Comparison of ENCODE assay signal across 9 mouse cellular contexts in the genomic region with DNA sequence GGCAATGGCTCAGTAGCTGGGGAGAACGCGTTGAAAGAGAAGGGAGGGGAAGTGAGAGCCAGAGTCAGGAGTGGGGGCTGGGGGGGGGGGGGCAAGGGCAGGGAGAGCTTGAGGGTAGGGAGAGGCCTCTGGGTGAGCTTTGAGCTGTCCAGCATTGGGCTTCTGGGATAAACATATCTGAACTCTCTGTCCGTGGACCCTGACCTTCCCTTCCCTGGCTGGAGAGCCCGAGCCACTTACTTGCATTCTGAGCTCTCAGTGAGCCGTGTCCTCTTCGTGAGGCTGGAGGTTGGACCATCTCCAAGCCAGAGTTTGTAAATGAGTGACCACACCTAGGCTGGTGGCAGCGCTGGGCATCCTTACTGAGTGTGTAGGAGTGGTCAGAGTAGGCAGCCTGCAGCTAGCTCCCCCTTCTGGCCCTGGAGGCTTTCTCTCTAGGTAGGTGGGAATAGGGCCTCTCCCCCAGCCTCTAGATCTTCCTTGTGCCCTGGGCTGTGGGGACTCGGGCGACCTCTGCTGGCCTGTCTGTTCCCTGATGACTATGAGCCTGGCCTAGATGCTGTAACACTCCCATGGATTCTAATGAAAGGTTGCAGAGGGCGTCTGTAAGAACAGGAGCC. TPM values are rescaled to one million over a fixed set of nuclear protein-coding genes. Genes with fewer than 3 reads are reported as not detected.
DNase-seq lines count a peak whose midpoint lies in the region; ATAC-seq and TF ChIP-seq lines count a peak whose summit lies in the region.
"Had no signal": no experiment of that assay in that cellular context is flagged by ENCODE, and none has a peak within 500 bp of the region (broad histone marks: within the 10 kb centered on the region; RNA-seq: fewer than 3 reads in every experiment).

No protein-coding gene starts in this region.

- peak; percentile 70 for TF ChIP-seq CTCF in midbrain, postnatal 0 days (IDR thresholded peaks at IDR 0.05)

- H3K4me2 ChIP-seq in midbrain, postnatal 0 days (ENCODE audit: low read depth, low read length, poor library complexity, severe bottlenecking) = no peak overlapping the region
- no peak overlapping the region for H3K4me2 ChIP-seq in stomach, embryonic 16.5 days (ENCODE audit: low read depth, low read length)
- H3K4me2 ChIP-seq: heart, embryonic 13.5 days had no signal

- no peaks in the 10 kb centered on the region for H3K9me3 ChIP-seq in midbrain, postnatal 0 days (ENCODE audit: low read length)
- H3K9me3 ChIP-seq in stomach, embryonic 16.5 days (replicated peaks; ENCODE audit: control insufficient read depth, low read length) = no peaks in the 10 kb centered on the region
- H3K9me3 ChIP-seq: heart, embryonic 13.5 days had no signal

- H3K4me3 ChIP-seq in midbrain, postnatal 0 days (ENCODE audit: low read depth, low read length) = no peak overlapping the region
- H3K4me3 ChIP-seq in stomach, embryonic 16.5 days (replicated peaks; ENCODE audit: low read length) = no peak overlapping the region
- H3K4me3 ChIP-seq: heart, embryonic 13.5 days had no signal

- no peaks in the 10 kb centered on the region for H3K27me3 ChIP-seq in midbrain, postnatal 0 days (ENCODE audit: insufficient read depth, low read length)
- no peaks in the 10 kb centered on the region for H3K27me3 ChIP-seq in stomach, embryonic 16.5 days (ENCODE audit: control insufficient read depth, insufficient read depth, low read length)

- no peak overlapping the region for H3K9ac ChIP-seq in midbrain, postnatal 0 days (replicated peaks; ENCODE audit: low read length, poor library complexity, severe bottlenecking)
- H3K9ac ChIP-seq in stomach, embryonic 16.5 days (ENCODE audit: low read length) = no peak overlapping the region
- H3K9ac ChIP-seq: heart, embryonic 13.5 days had no signal

- peak; percentile 62 for ATAC-seq in midbrain, postnatal 0 days (ENCODE audit: low FRiP score)
- peak; percentile 80; the same call in 1 of the 2 replicates for ATAC-seq in stomach, embryonic 16.5 days (ENCODE audit: insufficient read depth, low FRiP score)

- H3K4me1 ChIP-seq in midbrain, postnatal 0 days (ENCODE audit: insufficient read depth, low read length) = no peaks in the 10 kb centered on the region
- H3K4me1 ChIP-seq in stomach, embryonic 16.5 days (ENCODE audit: control insufficient read depth, insufficient read depth, low read length) = no peaks in the 10 kb centered on the region
- H3K4me1 ChIP-seq: heart, embryonic 13.5 days had no signal

- 35% methylated on average over 10 of the region's 10 CpGs for WGBS in midbrain, postnatal 0 days
- 24% methylated on average over 10 of the region's 10 CpGs for WGBS in stomach, embryonic 16.5 days

- no peak overlapping the region for H3K27ac ChIP-seq in midbrain, postnatal 0 days (ENCODE audit: low read depth, low read length)
- H3K27ac ChIP-seq in stomach, embryonic 16.5 days (ENCODE audit: low read length) = no peak overlapping the region
- H3K27ac ChIP-seq: heart, embryonic 13.5 days had no signal

- peak; percentile 69 for DNase-seq in CD4-positive helper T cell, adult 2 months (ENCODE audit: low read depth, low spot score)
- DNase-seq in adrenal gland, adult 8-10 months = peak; percentile 55
- peak; percentile 78 for DNase-seq in embryo, embryonic 9.5 days (ENCODE audit: extremely low spot score)
- peak; percentile 10 to 21 for DNase-seq in heart, adult 9 months (ENCODE audit: low spot score in 2 of 2)
- DNase-seq in kidney, adult 9 months = peak; percentile 99
- DNase-seq in liver = peak; percentile 74
- DNase-seq in midbrain, postnatal 0 days (ENCODE audit: low spot score) = peak; percentile 67

- H3K36me3 ChIP-seq in midbrain, postnatal 0 days (ENCODE audit: insufficient read depth, low read length) = no peaks in the 10 kb centered on the region
- H3K36me3 ChIP-seq in stomach, embryonic 16.5 days (ENCODE audit: control insufficient read depth, insufficient read depth, low read length) = no peaks in the 10 kb centered on the region
- H3K36me3 ChIP-seq: heart, embryonic 13.5 days had no signal

RNA-seq across cellular contexts. Expression of gene Slc6a19, which starts 12.3 kb away (rescaled TPM):
- under 1 TPM in 3 of 4 experiments, not detected in 1; 0.09 to 0.70 (median 0.35) TPM for total RNA-seq in adrenal gland, adult 8-10 months (2022)
- 0.33 and 0.49 TPM in 2 replicates for total RNA-seq in midbrain, postnatal 0 days (2014; rRNA removed)
- polyA plus RNA-seq in midbrain, postnatal 0 days (2015; fragmentation: Nextera tagmentation; extraction: Ambion mirVana) = 0.53 and 0.79 TPM in 2 replicates
- 3.3 and 3.4 TPM in 2 replicates for polyA plus RNA-seq in stomach, embryonic 16.5 days (2015; fragmentation: Nextera tagmentation; extraction: Ambion mirVana)
- polyA plus RNA-seq: heart, embryonic 13.5 days had no signal

RNA-seq across cellular contexts. Expression of gene Slc6a18, which starts 14.5 kb away (rescaled TPM):
- not detected for total RNA-seq in adrenal gland, adult 8-10 months (2022)
- not detected in 2 replicates for total RNA-seq in midbrain, postnatal 0 days (2014; rRNA removed)
- not detected in 2 replicates for polyA plus RNA-seq in midbrain, postnatal 0 days (2015; fragmentation: Nextera tagmentation; extraction: Ambion mirVana)
- polyA plus RNA-seq in stomach, embryonic 16.5 days (2015; fragmentation: Nextera tagmentation; extraction: Ambion mirVana) = not detected in 2 replicates
- polyA plus RNA-seq: heart, embryonic 13.5 days had no signal

RNA-seq across cellular contexts. Expression of gene Slc12a7, which starts 40.5 kb away (rescaled TPM):
- total RNA-seq in adrenal gland, adult 8-10 months (2022) = 10 to 100 TPM; 42.4 to 95.1 (median 62.1) TPM
- total RNA-seq in midbrain, postnatal 0 days (2014; rRNA removed) = 8.9 and 9.3 TPM in 2 replicates
- 4.1 and 4.7 TPM in 2 replicates for polyA plus RNA-seq in midbrain, postnatal 0 days (2015; fragmentation: Nextera tagmentation; extraction: Ambion mirVana)
- 22.8 and 26.1 TPM in 2 replicates for polyA plus RNA-seq in stomach, embryonic 16.5 days (2015; fragmentation: Nextera tagmentation; extraction: Ambion mirVana)

Comparison
In these comparisons a context has a peak if more than half of its experiments do, and no peak if none do; other contexts are left out.
1. DNase-seq: peak in every context shown above with its lines; median percentile 99 in kidney, adult 9 months; 78 in embryo, embryonic 9.5 days; 74 in liver; 69 in CD4-positive helper T cell, adult 2 months; 67 in midbrain, postnatal 0 days; 55 in adrenal gland, adult 8-10 months; 16 in heart, adult 9 months.